Mouse (Mus musculus) bone marrow macrophage, adult 2 months (primary cell): ENCODE measurements around the gene Clcn7. TPM values are rescaled to one million over a fixed set of nuclear protein-coding genes. Genes with fewer than 3 reads are reported as not detected.
"Not testable (repeated sequence)": the region's sequence is repeated elsewhere in the genome, so short reads cannot be mapped to it uniquely, and the experiment has no call there.

Experiments
- H3K27ac ChIP-seq: 2 replicates; pipeline ENCODE4 v1.5.1; 2012; ENCODE audit warnings: low read depth, low read length; ENCODE audit not compliant: insufficient read depth
- H3K4me1 ChIP-seq: 2 replicates; pipeline ENCODE4 v1.6.1; 2012; ENCODE audit warnings: low read length; ENCODE audit not compliant: control insufficient read depth, insufficient read depth
- H3K4me3 ChIP-seq: 2 replicates; pipeline ENCODE4 v1.5.1; 2012; ENCODE audit warnings: mild to moderate bottlenecking, low read length, moderate library complexity; ENCODE audit not compliant: insufficient read depth
- CTCF ChIP-seq: IDR thresholded peaks from 2 replicates; pipeline ENCODE4 v1.5.1; 2012; ENCODE audit warnings: low read depth, mild to moderate bottlenecking, low read length, moderate library complexity
- POLR2A ChIP-seq: IDR thresholded peaks from 2 replicates; pipeline ENCODE4 v1.6.1; 2012; ENCODE audit warnings: mild to moderate bottlenecking, low read depth, low read length, borderline replicate concordance
- polyA plus RNA-seq: library from polyadenylated mRNA; stranded (reverse); fragments of >200 nt; gene quantifications from 2 replicates; pipeline ENCODE4 v1.2.4, GENCODE M21; 2012; ENCODE audit not compliant: missing spikeins, insufficient read depth, insufficient read length

Gene Clcn7
- polyA plus RNA-seq, 1 experiment, result 86.1 TPM

- TF ChIP-seq CTCF (peak; percentile 33; the same call in 1 of the 2 replicates), POLR2A (no peak)
- H3K4me3 ChIP-seq, result no peak overlapping the region
- peaks cover 33% of the 10 kb centered on the region for H3K4me1 ChIP-seq
- no peak overlapping the region for H3K27ac ChIP-seq
Observed at GRCm38 (mm10) chr17:25109578-25109977, 23.6 kb upstream of the Clcn7 start.

GRCm38 (mm10) chr17:25110590-25110989 is 22.6 kb upstream of the Clcn7 start:
- Histone ChIP-seq H3K27ac (no peak overlapping the region), H3K4me3 (no peak overlapping the region), H3K4me1 (peaks cover 33% of the 10 kb centered on the region)
- TF ChIP-seq CTCF, result no peak
- no peak for TF ChIP-seq POLR2A

GRCm38 (mm10) chr17:25111220-25111619 is 22.0 kb upstream of the Clcn7 start:
- no peak for TF ChIP-seq CTCF
- no peak for TF ChIP-seq POLR2A
- peaks cover 34% of the 10 kb centered on the region for H3K4me1 ChIP-seq
- H3K27ac ChIP-seq, result peak overlapping the region; percentile 80
- no peak overlapping the region for H3K4me3 ChIP-seq

GRCm38 (mm10) chr17:25111739-25112422 is 21.3 kb upstream of the Clcn7 start:
- Histone ChIP-seq H3K4me3 (peak overlapping the region; percentile 9), H3K4me1 (peaks cover 36% of the 10 kb centered on the region), H3K27ac (peak overlapping the region; percentile 80)
- TF ChIP-seq CTCF, result no peak
- TF ChIP-seq POLR2A, result no peak; the same call in 1 of the 2 replicates

- Histone ChIP-seq H3K4me3 (peak overlapping the region; percentile 24), H3K4me1 (peaks cover 36% of the 10 kb centered on the region), H3K27ac (peak overlapping the region; percentile 80)
- TF ChIP-seq CTCF (no peak), POLR2A (no peak)
Observed at GRCm38 (mm10) chr17:25112423-25112810, 20.8 kb upstream of the Clcn7 start.

- Histone ChIP-seq H3K27ac (peak overlapping the region; percentile 87), H3K4me1 (peaks cover 36% of the 10 kb centered on the region), H3K4me3 (peak overlapping the region; percentile 65)
- TF ChIP-seq POLR2A, result no peak
- no peak for TF ChIP-seq CTCF
Observed at GRCm38 (mm10) chr17:25114908-25115645, 18.1 kb upstream of the Clcn7 start.

- Histone ChIP-seq H3K4me1 (peaks cover 36% of the 10 kb centered on the region), H3K27ac (peak within 1 kb of the TSS; percentile 87), H3K4me3 (peak within 1 kb of the TSS; percentile 65)
- TF ChIP-seq POLR2A, result no peak
- no peak for TF ChIP-seq CTCF
Observed at GRCm38 (mm10) chr17:25115664-25116432, 17.3 kb upstream of the Clcn7 start, which contains the start of gene Telo2. Gene Telo2, minus strand, starts transcription at chr17:25115967.

GRCm38 (mm10) chr17:25117263-25117662 is 15.9 kb upstream of the Clcn7 start:
- TF ChIP-seq CTCF, result peak; percentile 58; the same call in 1 of the 2 replicates
- TF ChIP-seq POLR2A, result no peak
- H3K4me3 ChIP-seq, result no peak overlapping the region
- no peak overlapping the region for H3K27ac ChIP-seq
- peaks cover 25% of the 10 kb centered on the region for H3K4me1 ChIP-seq

- H3K4me1 ChIP-seq, result peaks cover 4% of the 10 kb centered on the region; the same call in 1 of the 2 replicates
- H3K4me3 ChIP-seq, result no peak within 1 kb of the TSS
- TF ChIP-seq POLR2A (no peak), CTCF (no peak)
- no peak within 1 kb of the TSS for H3K27ac ChIP-seq
Observed at GRCm38 (mm10) chr17:25120406-25120805, 12.8 kb upstream of the Clcn7 start, which contains the start of gene Ptx4. Gene Ptx4, plus strand, starts transcription at chr17:25120760.

GRCm38 (mm10) chr17:25123979-25124378 is 9.2 kb upstream of the Clcn7 start:
- TF ChIP-seq POLR2A (no peak), CTCF (no peak; the same call in 1 of the 2 replicates)

GRCm38 (mm10) chr17:25125442-25126060 is 7.6 kb upstream of the Clcn7 start:
- not testable (repeated sequence) for H3K27ac ChIP-seq, H3K4me3 ChIP-seq, H3K4me1 ChIP-seq

More at GRCm38 (mm10) chr17:25123979-25124378, 9.2 kb upstream of the Clcn7 start:
- no peak overlapping the region for H3K27ac ChIP-seq
- peaks cover 2% of the 10 kb centered on the region; the same call in 1 of the 2 replicates for H3K4me1 ChIP-seq
- H3K4me3 ChIP-seq, result no peak overlapping the region
